Mouse (Mus musculus) embryonic facial prominence, embryonic 10.5 days (tissue): ENCODE measurements around the gene Kcna1. TPM values are rescaled to one million over a fixed set of nuclear protein-coding genes. Genes with fewer than 3 reads are reported as not detected.

Source experiments
- DNase-seq: peaks from one replicate; pipeline ENCODE4 v3.0.0-alpha.2; 2017; ENCODE audit warnings: low spot score
- H3K27ac ChIP-seq: fragments of 300-500 bp; sonication (generic); replicated peaks from 2 replicates; pipeline ENCODE4 v1.5.1; 2016; ENCODE audit warnings: mild to moderate bottlenecking
- H3K27me3 ChIP-seq: fragments of 300-500 bp; sonication (generic); replicated peaks from 2 replicates; pipeline ENCODE4 v1.6.1; 2016; ENCODE audit warnings: low read depth, mild to moderate bottlenecking; ENCODE audit not compliant: poor library complexity, severe bottlenecking
- H3K36me3 ChIP-seq: fragments of 300-500 bp; sonication (generic); replicated peaks from 2 replicates; pipeline ENCODE4 v1.6.1; 2016; ENCODE audit warnings: mild to moderate bottlenecking, moderate library complexity
- H3K4me1 ChIP-seq: fragments of 300-500 bp; sonication (generic); 2 replicates; pipeline ENCODE4 v1.6.1; 2016
- H3K4me3 ChIP-seq: fragments of 300-500 bp; sonication (generic); 2 replicates; pipeline ENCODE4 v1.5.1; 2016; ENCODE audit warnings: mild to moderate bottlenecking, moderate library complexity
- H3K9me3 ChIP-seq: fragments of 300-500 bp; sonication (generic); 2 replicates; pipeline ENCODE4 v1.6.1; 2016; ENCODE audit warnings: mild to moderate bottlenecking
- whole genome bisulfite sequencing: fragments of 180-500 bp; shearing (Covaris S2); methylation state at CpG from one replicate; pipeline ENCODE4 v1.1.7; 2016; 5-methylcytosine and 5-hydroxymethylcytosine counted together
- polyA plus RNA-seq: library from polyadenylated mRNA; unstranded; fragments of >200 nt; fragmentation: Nextera tagmentation; extraction: Ambion mirVana; gene quantifications from 2 replicates; pipeline ENCODE4 v1.2.1, GENCODE M21; 2016

The Kcna1 gene
- polyA plus RNA-seq: 0.47 and 0.82 TPM in 2 replicates

- no peak for DNase-seq
- Histone ChIP-seq H3K27ac (no peak within 1 kb of the TSS; the same call in 1 of the 2 replicates), H3K4me1 (peaks cover 40% of the 10 kb centered on the region), H3K27me3 (peaks cover 85% of the 10 kb centered on the region), H3K4me3 (peak within 1 kb of the TSS; percentile 68), H3K9me3 (no peaks in the 10 kb centered on the region), H3K36me3 (no peaks in the 10 kb centered on the region)
- WGBS: 19% methylated on average over 8 of the region's 8 CpGs
These were observed at the start of gene Kcna1 for GRCm38 (mm10) chr6:126646381-126646780. Gene Kcna1 (minus strand): TSS chr6:126646384.

GRCm38 (mm10) chr6:126687120-126687519 lies 40.9 kb upstream of the Kcna1 start:
- DNase-seq: peak; percentile 37
- 47% methylated on average over 4 of the region's 4 CpGs for WGBS

GRCm38 (mm10) chr6:126685135-126685534 lies 39.0 kb upstream of the Kcna1 start:
- Histone ChIP-seq H3K4me3 (no peak overlapping the region), H3K36me3 (no peaks in the 10 kb centered on the region), H3K27ac (no peak overlapping the region), H3K9me3 (no peaks in the 10 kb centered on the region), H3K27me3 (no peaks in the 10 kb centered on the region), H3K4me1 (peaks cover 25% of the 10 kb centered on the region)
- WGBS: 54% methylated on average over 3 of the region's 3 CpGs
- no peak for DNase-seq

More at GRCm38 (mm10) chr6:126687120-126687519, 40.9 kb upstream of the Kcna1 start:
- Histone ChIP-seq H3K4me3 (no peak overlapping the region), H3K9me3 (no peaks in the 10 kb centered on the region), H3K27me3 (no peaks in the 10 kb centered on the region), H3K4me1 (peaks cover 25% of the 10 kb centered on the region), H3K36me3 (no peaks in the 10 kb centered on the region), H3K27ac (no peak overlapping the region)

GRCm38 (mm10) chr6:126678961-126679360 lies 32.8 kb upstream of the Kcna1 start:
- peak; percentile 52 for DNase-seq
- H3K4me1 ChIP-seq: no peaks in the 10 kb centered on the region
- H3K27ac ChIP-seq: no peak overlapping the region
- H3K9me3 ChIP-seq: no peaks in the 10 kb centered on the region
- 66% methylated on average over 7 of the region's 7 CpGs for WGBS
- H3K4me3 ChIP-seq: no peak overlapping the region
- peaks cover 24% of the 10 kb centered on the region for H3K27me3 ChIP-seq
- no peaks in the 10 kb centered on the region for H3K36me3 ChIP-seq

- H3K36me3 ChIP-seq: no peaks in the 10 kb centered on the region
- no peak for DNase-seq
These were observed 20.8 kb upstream of the Kcna1 start for GRCm38 (mm10) chr6:126667001-126667400.

GRCm38 (mm10) chr6:126666091-126666490 lies 19.9 kb upstream of the Kcna1 start:
- no peak for DNase-seq
- Histone ChIP-seq H3K27me3 (peaks cover 31% of the 10 kb centered on the region), H3K4me1 (no peaks in the 10 kb centered on the region), H3K9me3 (no peaks in the 10 kb centered on the region), H3K4me3 (no peak overlapping the region), H3K36me3 (no peaks in the 10 kb centered on the region), H3K27ac (no peak overlapping the region)
- WGBS: 63% methylated on average over 6 of the region's 6 CpGs

More at GRCm38 (mm10) chr6:126667001-126667400, 20.8 kb upstream of the Kcna1 start:
- Histone ChIP-seq H3K9me3 (no peaks in the 10 kb centered on the region), H3K27me3 (peaks cover 25% of the 10 kb centered on the region), H3K4me3 (no peak overlapping the region), H3K4me1 (no peaks in the 10 kb centered on the region), H3K27ac (no peak overlapping the region)
- WGBS: 92% methylated on average over 5 of the region's 5 CpGs

- no peak for DNase-seq
- H3K36me3 ChIP-seq: no peaks in the 10 kb centered on the region
- H3K4me3 ChIP-seq: no peak overlapping the region
- no peaks in the 10 kb centered on the region for H3K9me3 ChIP-seq
- H3K27me3 ChIP-seq: peaks cover 26% of the 10 kb centered on the region
- H3K4me1 ChIP-seq: no peaks in the 10 kb centered on the region
- H3K27ac ChIP-seq: no peak overlapping the region
- WGBS: 81% methylated on average over 3 of the region's 3 CpGs
These were observed 18.4 kb upstream of the Kcna1 start for GRCm38 (mm10) chr6:126664569-126664968.

- Histone ChIP-seq H3K27me3 (0 out of 2 replicates have a peak, but pooled peaks cover 7% of the 10 kb centered on the region), H3K4me3 (no peak overlapping the region), H3K4me1 (no peaks in the 10 kb centered on the region), H3K36me3 (no peaks in the 10 kb centered on the region), H3K9me3 (no peaks in the 10 kb centered on the region), H3K27ac (no peak overlapping the region)
- DNase-seq: no peak
- WGBS: 56% methylated on average over 2 of the region's 2 CpGs
These were observed 11.6 kb upstream of the Kcna1 start for GRCm38 (mm10) chr6:126657646-126658394.

- no peak for DNase-seq
- Histone ChIP-seq H3K4me3 (no peak overlapping the region), H3K36me3 (no peaks in the 10 kb centered on the region), H3K27me3 (peaks cover 15% of the 10 kb centered on the region), H3K27ac (no peak overlapping the region), H3K9me3 (no peaks in the 10 kb centered on the region), H3K4me1 (0 out of 2 replicates have a peak, but pooled peaks cover 2% of the 10 kb centered on the region)
- whole genome bisulfite sequencing: 91% methylated on average over 7 of the region's 7 CpGs
These were observed 7.4 kb upstream of the Kcna1 start for GRCm38 (mm10) chr6:126653561-126653960.

- peak; percentile 84 for DNase-seq
- WGBS: 3% methylated on average over 27 of the region's 27 CpGs
- Histone ChIP-seq H3K4me3 (peak overlapping the region; percentile 68), H3K36me3 (no peaks in the 10 kb centered on the region), H3K27me3 (peaks cover 90% of the 10 kb centered on the region), H3K4me1 (peaks cover 40% of the 10 kb centered on the region), H3K27ac (no peak overlapping the region; the same call in 1 of the 2 replicates), H3K9me3 (no peaks in the 10 kb centered on the region)
These were observed 383 bp downstream of the Kcna1 start for GRCm38 (mm10) chr6:126645644-126646358.

GRCm38 (mm10) chr6:126645044-126645541 lies 1.1 kb downstream of the Kcna1 start:
- 0% methylated on average over 24 of the region's 24 CpGs for WGBS
- Histone ChIP-seq H3K4me1 (peaks cover 38% of the 10 kb centered on the region), H3K27me3 (peaks cover 96% of the 10 kb centered on the region)

GRCm38 (mm10) chr6:126644181-126645043 lies 1.8 kb downstream of the Kcna1 start:
- H3K27ac ChIP-seq: no peak overlapping the region
- peak overlapping the region; percentile 68 for H3K4me3 ChIP-seq
- H3K27me3 ChIP-seq: peaks cover 96% of the 10 kb centered on the region
- WGBS: under 1% methylated on average over 66 of the region's 66 CpGs
- peak; percentile 72 for DNase-seq
- peaks cover 38% of the 10 kb centered on the region for H3K4me1 ChIP-seq
- no peaks in the 10 kb centered on the region for H3K9me3 ChIP-seq
- H3K36me3 ChIP-seq: no peaks in the 10 kb centered on the region

More at GRCm38 (mm10) chr6:126645044-126645541, 1.1 kb downstream of the Kcna1 start:
- Histone ChIP-seq H3K27ac (no peak overlapping the region), H3K4me3 (peak overlapping the region; percentile 68), H3K36me3 (no peaks in the 10 kb centered on the region), H3K9me3 (no peaks in the 10 kb centered on the region)
- DNase-seq: peak; percentile 59
